Mouse (Mus musculus): ENCODE results near the gene Bcat2. TPM values are rescaled to one million over a fixed set of nuclear protein-coding genes. Genes with fewer than 3 reads are reported as not detected.

Bcat2 gene
- polyA plus RNA-seq, 1 experiment from 2014 or later, result 72.0 TPM

GRCm38 (mm10) chr7:45597013-45597412 lies 27.1 kb downstream of the Bcat2 start:
- Histone ChIP-seq H3K27me3 (ENCODE audit: control insufficient read depth, insufficient read depth, low read length) (no peaks in the 10 kb centered on the region), H3K4me3 (ENCODE audit: control insufficient read depth in 1 of 2, insufficient read depth in 1 of 2, low read depth in 1 of 2, low read length in 2 of 2) (no peak overlapping the region), H3K4me2 (ENCODE audit: low read length) (no peak overlapping the region), H3K27ac (replicated peaks in 1 of 2; ENCODE audit: control insufficient read depth in 1 of 2, insufficient read depth in 1 of 2, low read depth in 2 of 2, low read length in 2 of 2) (no peak overlapping the region), H3K36me3 (ENCODE audit: control insufficient read depth, insufficient read depth, low read length) (no peaks in the 10 kb centered on the region), H3K9ac (ENCODE audit: low read length) (no peak overlapping the region), H3K9me3 (ENCODE audit: control insufficient read depth, low read length) (no peaks in the 10 kb centered on the region), H3K4me1 (ENCODE audit: control insufficient read depth in 2 of 2, insufficient read depth in 2 of 2, low read length in 2 of 2) (peaks cover 5 to 6% of the 10 kb centered on the region in 2 experiments; a peak in 3 of 4 replicates)
- WGBS, result 82% methylated on average over 5 of the region's 5 CpGs
- no peak for ATAC-seq (ENCODE audit: insufficient number of reproducible peaks, insufficient read depth, low FRiP score, low read depth)

- H3K4me3 ChIP-seq (ENCODE audit: control insufficient read depth in 1 of 2, insufficient read depth in 1 of 2, low read depth in 1 of 2, low read length in 2 of 2), result no peak overlapping the region
- no peak for ATAC-seq (ENCODE audit: insufficient number of reproducible peaks, insufficient read depth, low FRiP score, low read depth)
- WGBS, result 82% methylated on average over 6 of the region's 6 CpGs
- H3K4me2 ChIP-seq (ENCODE audit: low read length), result no peak overlapping the region
- H3K36me3 ChIP-seq (ENCODE audit: control insufficient read depth, insufficient read depth, low read length), result no peaks in the 10 kb centered on the region
- H3K4me1 ChIP-seq (ENCODE audit: control insufficient read depth in 2 of 2, insufficient read depth in 2 of 2, low read length in 2 of 2), result peaks cover 5 to 6% of the 10 kb centered on the region in 2 experiments; a peak in 3 of 4 replicates
- H3K27me3 ChIP-seq (ENCODE audit: control insufficient read depth, insufficient read depth, low read length), result no peaks in the 10 kb centered on the region
- H3K9ac ChIP-seq (ENCODE audit: low read length), result no peak overlapping the region
- H3K9me3 ChIP-seq (ENCODE audit: control insufficient read depth, low read length), result no peaks in the 10 kb centered on the region
- no peak overlapping the region for H3K27ac ChIP-seq (replicated peaks in 1 of 2; ENCODE audit: control insufficient read depth in 1 of 2, insufficient read depth in 1 of 2, low read depth in 2 of 2, low read length in 2 of 2)
Observed at GRCm38 (mm10) chr7:45597527-45597926, 27.6 kb downstream of the Bcat2 start.

DNA sequence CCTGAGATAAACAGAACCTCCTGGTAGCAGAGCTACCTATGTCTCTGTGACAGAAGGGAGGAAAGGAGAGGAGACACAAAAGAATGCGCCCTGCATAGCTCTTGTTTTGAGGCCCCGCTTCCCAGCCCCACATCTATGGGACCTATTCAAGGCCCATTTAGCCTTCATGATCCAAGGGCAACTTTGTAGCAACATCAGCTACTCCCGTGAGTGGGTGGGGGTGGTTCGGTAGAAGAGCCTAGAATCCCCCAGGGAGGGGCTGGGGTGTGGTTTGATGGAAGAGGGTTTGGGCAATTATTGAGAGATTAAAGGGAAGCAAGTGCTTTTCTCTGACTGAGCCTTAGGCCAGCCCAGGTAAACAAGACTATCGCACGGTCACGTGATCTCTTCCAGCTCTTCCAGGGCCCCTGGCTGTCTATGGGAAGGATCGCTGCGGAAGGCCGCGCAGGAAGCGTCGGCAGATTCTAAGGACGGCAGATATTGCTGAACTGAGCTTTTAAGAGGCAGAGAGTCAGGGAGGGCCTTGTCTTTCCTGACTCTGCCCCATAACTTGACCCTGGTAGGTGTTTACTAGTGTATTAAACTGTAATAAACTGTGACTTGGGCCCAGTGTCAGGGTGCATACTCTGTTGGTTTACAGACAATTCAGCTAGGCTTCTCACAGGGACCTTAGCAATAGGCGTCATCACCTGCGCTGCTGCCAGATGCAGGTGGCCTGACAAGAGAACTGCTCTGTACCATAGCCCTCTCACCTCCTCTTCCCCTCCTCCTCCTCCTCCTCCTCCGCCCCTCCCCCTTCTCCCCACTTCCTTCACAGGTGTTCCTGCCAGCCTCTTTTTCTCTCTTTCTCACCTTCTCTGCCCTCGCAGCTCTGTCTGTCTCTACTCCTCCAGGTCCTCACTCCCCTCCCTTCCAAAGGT lies 29.3 kb downstream of the Bcat2 start:
- Histone ChIP-seq H3K4me1 (ENCODE audit: control insufficient read depth in 2 of 2, insufficient read depth in 2 of 2, low read length in 2 of 2) (peaks cover 5 to 6% of the 10 kb centered on the region in 2 experiments; a peak in 3 of 4 replicates), H3K27ac (replicated peaks in 1 of 2; ENCODE audit: control insufficient read depth in 1 of 2, insufficient read depth in 1 of 2, low read depth in 2 of 2, low read length in 2 of 2) (no peak overlapping the region), H3K9ac (ENCODE audit: low read length) (peak overlapping the region; percentile 21; the same call in 1 of the 2 replicates), H3K4me2 (ENCODE audit: low read length) (peak overlapping the region; percentile 32; the same call in 1 of the 2 replicates), H3K36me3 (ENCODE audit: control insufficient read depth, insufficient read depth, low read length) (no peaks in the 10 kb centered on the region), H3K4me3 (ENCODE audit: control insufficient read depth in 1 of 2, insufficient read depth in 1 of 2, low read depth in 1 of 2, low read length in 2 of 2) (no peak overlapping the region), H3K27me3 (ENCODE audit: control insufficient read depth, insufficient read depth, low read length) (no peaks in the 10 kb centered on the region), H3K9me3 (ENCODE audit: control insufficient read depth, low read length) (no peaks in the 10 kb centered on the region)
- no peak for ATAC-seq (ENCODE audit: insufficient number of reproducible peaks, insufficient read depth, low FRiP score, low read depth)
- WGBS, result 35% methylated on average over 18 of the region's 18 CpGs

DNA sequence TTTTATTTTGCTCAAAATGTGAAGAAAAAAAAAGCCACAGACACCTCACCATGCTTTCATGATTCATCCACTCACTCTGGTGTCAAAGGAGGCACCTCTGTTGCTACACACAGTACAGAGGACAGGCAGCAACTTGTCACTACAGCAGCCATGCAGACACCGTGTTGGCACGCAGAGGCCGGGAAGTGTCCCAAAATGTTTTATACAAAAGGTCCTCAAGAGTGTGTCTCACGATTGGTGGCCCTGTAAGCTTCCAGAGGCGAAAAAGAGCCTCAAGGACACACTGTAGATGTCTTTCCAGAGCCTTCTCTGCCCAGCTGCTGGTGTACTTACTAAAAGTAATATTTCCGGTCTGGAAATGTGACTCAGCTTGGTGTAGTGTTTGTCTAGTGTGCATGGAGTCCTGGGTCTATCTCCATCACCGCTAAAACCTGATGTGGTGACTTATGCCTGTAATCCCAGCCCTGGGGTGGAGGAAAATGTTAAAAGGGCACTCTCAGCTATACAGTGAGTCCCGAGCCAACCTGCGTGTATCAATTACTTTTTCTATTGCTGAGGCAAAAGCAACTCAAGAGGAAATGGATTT lies 35.8 kb downstream of the Bcat2 start:
- no peak for ATAC-seq (ENCODE audit: insufficient number of reproducible peaks, insufficient read depth, low FRiP score, low read depth)
- Histone ChIP-seq H3K9ac (ENCODE audit: low read length) (no peak overlapping the region), H3K4me1 (ENCODE audit: control insufficient read depth in 2 of 2, insufficient read depth in 2 of 2, low read length in 2 of 2) (no peaks in the 10 kb centered on the region), H3K36me3 (ENCODE audit: control insufficient read depth, insufficient read depth, low read length) (no peaks in the 10 kb centered on the region), H3K27ac (replicated peaks in 1 of 2; ENCODE audit: control insufficient read depth in 1 of 2, insufficient read depth in 1 of 2, low read depth in 2 of 2, low read length in 2 of 2) (no peak overlapping the region), H3K4me3 (ENCODE audit: control insufficient read depth in 1 of 2, insufficient read depth in 1 of 2, low read depth in 1 of 2, low read length in 2 of 2) (no peak overlapping the region), H3K4me2 (ENCODE audit: low read length) (no peak overlapping the region), H3K27me3 (ENCODE audit: control insufficient read depth, insufficient read depth, low read length) (no peaks in the 10 kb centered on the region), H3K9me3 (ENCODE audit: control insufficient read depth, low read length) (no peaks in the 10 kb centered on the region)
- WGBS, result 74% methylated on average over 9 of the region's 9 CpGs

GRCm38 (mm10) chr7:45609511-45609910 lies 39.6 kb downstream of the Bcat2 start:
- Histone ChIP-seq H3K27me3 (ENCODE audit: control insufficient read depth, insufficient read depth, low read length) (no peaks in the 10 kb centered on the region), H3K9me3 (ENCODE audit: control insufficient read depth, low read length) (no peaks in the 10 kb centered on the region), H3K4me3 (ENCODE audit: control insufficient read depth in 1 of 2, insufficient read depth in 1 of 2, low read depth in 1 of 2, low read length in 2 of 2) (no peak overlapping the region), H3K36me3 (ENCODE audit: control insufficient read depth, insufficient read depth, low read length) (no peaks in the 10 kb centered on the region), H3K4me2 (ENCODE audit: low read length) (no peak overlapping the region), H3K4me1 (ENCODE audit: control insufficient read depth in 2 of 2, insufficient read depth in 2 of 2, low read length in 2 of 2) (no peaks in the 10 kb centered on the region), H3K27ac (replicated peaks in 1 of 2; ENCODE audit: control insufficient read depth in 1 of 2, insufficient read depth in 1 of 2, low read depth in 2 of 2, low read length in 2 of 2) (no peak overlapping the region), H3K9ac (ENCODE audit: low read length) (no peak overlapping the region)
- no peak for ATAC-seq (ENCODE audit: insufficient number of reproducible peaks, insufficient read depth, low FRiP score, low read depth)
- 52% methylated on average over 1 of the region's 1 CpGs for WGBS

GRCm38 (mm10) chr7:45616277-45616676 lies 46.3 kb downstream of the Bcat2 start:
- no peak for ATAC-seq (ENCODE audit: insufficient number of reproducible peaks, insufficient read depth, low FRiP score, low read depth)

DNA sequence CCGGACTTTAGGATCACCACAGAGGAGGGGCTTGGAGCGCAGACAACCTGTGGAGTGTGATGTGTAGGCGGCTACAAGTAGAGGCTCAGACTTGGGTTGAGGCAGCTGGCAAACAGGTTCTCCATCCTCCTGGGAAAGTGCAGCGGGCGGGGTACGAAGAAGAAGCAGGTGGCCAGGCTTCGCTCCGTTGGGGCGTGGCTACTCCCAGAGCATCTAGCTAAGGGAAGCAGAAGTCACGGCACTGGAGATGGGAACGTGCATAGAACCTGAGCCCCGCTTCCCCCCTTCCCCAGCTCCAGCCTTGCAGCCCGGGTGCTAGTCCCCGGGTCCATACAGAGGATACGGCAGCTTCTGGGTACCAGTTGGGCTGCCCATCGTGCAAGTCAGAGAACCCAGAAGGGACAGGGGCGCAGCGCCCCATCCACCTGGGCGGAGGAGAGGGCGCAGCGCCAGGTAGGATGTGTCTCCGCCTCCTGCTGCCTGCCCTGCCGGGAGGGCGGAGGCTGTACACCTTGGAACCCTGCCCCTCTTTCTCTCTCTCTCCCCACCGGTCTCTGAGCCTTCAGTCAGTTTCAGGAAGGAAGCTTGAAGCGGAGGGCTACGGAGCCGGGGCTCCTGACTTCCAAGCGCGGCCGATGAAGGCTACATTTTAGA lies 47.2 kb downstream of the Bcat2 start, which contains the start of gene Fut1:
Gene Fut1, plus strand, starts transcription at position 248 of the 654 bp plus-strand sequence.
- Histone ChIP-seq H3K36me3 (ENCODE audit: control insufficient read depth, insufficient read depth, low read length) (no peaks in the 10 kb centered on the region), H3K27ac (replicated peaks in 1 of 2; ENCODE audit: control insufficient read depth in 1 of 2, insufficient read depth in 1 of 2, low read depth in 2 of 2, low read length in 2 of 2) (no peak within 1 kb of the TSS), H3K27me3 (ENCODE audit: control insufficient read depth, insufficient read depth, low read length) (peaks cover 46% of the 10 kb centered on the region), H3K4me1 (ENCODE audit: control insufficient read depth in 2 of 2, insufficient read depth in 2 of 2, low read length in 2 of 2) (peaks cover 0 to 6% of the 10 kb centered on the region in 2 experiments; a peak in 1 of 4 replicates), H3K9ac (ENCODE audit: low read length) (no peak within 1 kb of the TSS), H3K4me3 (ENCODE audit: control insufficient read depth in 1 of 2, insufficient read depth in 1 of 2, low read depth in 1 of 2, low read length in 2 of 2) (peak within 1 kb of the TSS in 1 of 2 experiments; percentile 6; a peak in 1 of 4 replicates), H3K9me3 (ENCODE audit: control insufficient read depth, low read length) (no peaks in the 10 kb centered on the region), H3K4me2 (ENCODE audit: low read length) (no peak within 1 kb of the TSS)
- peak; percentile 20; the same call in 1 of the 2 replicates for ATAC-seq (ENCODE audit: insufficient number of reproducible peaks, insufficient read depth, low FRiP score, low read depth)
- 9% methylated on average over 31 of the region's 31 CpGs for WGBS

More at GRCm38 (mm10) chr7:45616277-45616676, 46.3 kb downstream of the Bcat2 start:
- Histone ChIP-seq H3K4me1 (ENCODE audit: control insufficient read depth in 2 of 2, insufficient read depth in 2 of 2, low read length in 2 of 2) (peaks cover 0 to 6% of the 10 kb centered on the region in 2 experiments; a peak in 1 of 4 replicates), H3K9ac (ENCODE audit: low read length) (no peak overlapping the region), H3K9me3 (ENCODE audit: control insufficient read depth, low read length) (no peaks in the 10 kb centered on the region), H3K4me2 (ENCODE audit: low read length) (no peak overlapping the region), H3K27me3 (ENCODE audit: control insufficient read depth, insufficient read depth, low read length) (peaks cover 46% of the 10 kb centered on the region), H3K27ac (replicated peaks in 1 of 2; ENCODE audit: control insufficient read depth in 1 of 2, insufficient read depth in 1 of 2, low read depth in 2 of 2, low read length in 2 of 2) (no peak overlapping the region), H3K4me3 (ENCODE audit: control insufficient read depth in 1 of 2, insufficient read depth in 1 of 2, low read depth in 1 of 2, low read length in 2 of 2) (no peak overlapping the region), H3K36me3 (ENCODE audit: control insufficient read depth, insufficient read depth, low read length) (no peaks in the 10 kb centered on the region)
- 30% methylated on average over 6 of the region's 6 CpGs for WGBS

All from heart, embryonic 14.5 days (tissue).